Mouse (Mus musculus) heart, embryonic 12.5 days (tissue): ENCODE results near the gene Eng. TPM values are rescaled to one million over a fixed set of nuclear protein-coding genes. Genes with fewer than 3 reads are reported as not detected.

Experiments
- ATAC-seq: fragments of 200-750 bp; cut with Nextera tagmentation; 2 replicates; pipeline ENCODE4 v1.8.0; 2017; ENCODE audit warnings: moderate TSS enrichment, moderate library complexity; ENCODE audit not compliant: insufficient number of reproducible peaks, low FRiP score
- H3K27ac ChIP-seq: fragments of 300-500 bp; sonication (generic); 2 replicates; pipeline ENCODE4 v1.5.1; 2016; ENCODE audit warnings: mild to moderate bottlenecking, moderate library complexity; ENCODE audit not compliant: poor library complexity, severe bottlenecking
- H3K27me3 ChIP-seq: fragments of 300-500 bp; sonication (generic); replicated peaks from 2 replicates; pipeline ENCODE4 v1.6.1; 2016; ENCODE audit warnings: mild to moderate bottlenecking, moderate library complexity
- H3K36me3 ChIP-seq: fragments of 300-500 bp; sonication (generic); 2 replicates; pipeline ENCODE4 v1.6.1; 2016; ENCODE audit warnings: mild to moderate bottlenecking, moderate library complexity
- H3K4me1 ChIP-seq: fragments of 300-500 bp; sonication (generic); replicated peaks from 2 replicates; pipeline ENCODE4 v1.6.1; 2016; ENCODE audit warnings: mild to moderate bottlenecking
- H3K4me2 ChIP-seq: fragments of 300-500 bp; sonication (generic); 2 replicates; pipeline ENCODE4 v1.6.1; 2016; ENCODE audit warnings: mild to moderate bottlenecking, moderate library complexity
- H3K4me3 ChIP-seq: fragments of 300-500 bp; sonication (generic); 2 replicates; pipeline ENCODE4 v1.5.1; 2016; ENCODE audit warnings: mild to moderate bottlenecking
- H3K9ac ChIP-seq: fragments of 300-500 bp; sonication (generic); 2 replicates; pipeline ENCODE4 v1.6.1; 2016; ENCODE audit warnings: mild to moderate bottlenecking, moderate library complexity
- H3K9me3 ChIP-seq: fragments of 300-500 bp; sonication (generic); replicated peaks from 2 replicates; pipeline ENCODE4 v1.6.1; 2016; ENCODE audit warnings: mild to moderate bottlenecking, moderate library complexity
- WGBS: fragments of 180-500 bp; shearing (Covaris S2); methylation state at CpG from one replicate; pipeline ENCODE4 v1.1.7; 2016; 5-methylcytosine and 5-hydroxymethylcytosine counted together
- polyA plus RNA-seq: library from polyadenylated mRNA; unstranded; fragments of >200 nt; fragmentation: Nextera tagmentation; extraction: Ambion mirVana; gene quantifications from 2 replicates; pipeline ENCODE4 v1.2.1, GENCODE M21; 2016

The Eng gene
- polyA plus RNA-seq, 1 experiment from 2014 or later = 159 TPM

- H3K9me3 ChIP-seq = no peaks in the 10 kb centered on the region
- H3K9ac ChIP-seq = no peak overlapping the region
- peak overlapping the region; percentile 87; the same call in 1 of the 2 replicates for H3K27ac ChIP-seq
- H3K4me1 ChIP-seq = peaks cover 58% of the 10 kb centered on the region
- H3K27me3 ChIP-seq = no peaks in the 10 kb centered on the region
- H3K36me3 ChIP-seq = peaks cover 3% of the 10 kb centered on the region; the same call in 1 of the 2 replicates
- 65% methylated on average over 8 of the region's 8 CpGs for WGBS
- no peak overlapping the region for H3K4me2 ChIP-seq
- no peak for ATAC-seq
- H3K4me3 ChIP-seq = no peak overlapping the region
Observed at GRCm38 (mm10) chr2:32644799-32645475, 1.5 kb upstream of the Eng start.

GRCm38 (mm10) chr2:32645647-32646046, 748 bp upstream of the Eng start:
- Histone ChIP-seq H3K4me1 (peaks cover 59% of the 10 kb centered on the region), H3K36me3 (peaks cover 5% of the 10 kb centered on the region), H3K27ac (peak overlapping the region; percentile 87), H3K4me2 (no peak overlapping the region), H3K9ac (no peak overlapping the region), H3K4me3 (no peak overlapping the region), H3K27me3 (no peaks in the 10 kb centered on the region), H3K9me3 (no peaks in the 10 kb centered on the region)
- WGBS = 62% methylated on average over 3 of the region's 3 CpGs
- ATAC-seq = no peak

DNA sequence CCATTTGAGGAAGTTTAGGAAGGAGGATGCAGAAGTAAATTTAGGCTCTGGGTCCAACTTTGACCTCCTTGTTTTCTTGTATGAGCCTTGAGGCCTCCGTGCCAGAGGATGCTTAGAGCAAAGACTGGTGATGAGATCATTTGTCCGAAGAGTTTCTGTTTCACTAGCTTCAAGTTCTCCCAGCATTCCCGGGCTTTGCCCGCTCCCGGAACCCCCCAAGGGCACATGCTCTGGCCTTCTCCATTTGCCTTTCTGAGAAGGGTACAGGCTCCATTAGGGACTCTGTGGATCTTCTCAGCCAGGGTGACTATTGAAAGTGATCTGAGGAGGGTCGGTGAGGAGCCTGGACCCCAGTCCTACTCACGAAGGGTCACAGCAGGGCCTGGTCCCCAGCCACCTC, 971 bp downstream of the Eng start:
- Histone ChIP-seq H3K27ac (peak overlapping the region; percentile 87), H3K4me2 (peak overlapping the region; percentile 64), H3K4me3 (peak overlapping the region; percentile 54), H3K9ac (peak overlapping the region; percentile 77), H3K27me3 (no peaks in the 10 kb centered on the region), H3K36me3 (peaks cover 11% of the 10 kb centered on the region), H3K4me1 (peaks cover 60% of the 10 kb centered on the region), H3K9me3 (no peaks in the 10 kb centered on the region)
- WGBS = 70% methylated on average over 7 of the region's 7 CpGs
- no peak for ATAC-seq

DNA sequence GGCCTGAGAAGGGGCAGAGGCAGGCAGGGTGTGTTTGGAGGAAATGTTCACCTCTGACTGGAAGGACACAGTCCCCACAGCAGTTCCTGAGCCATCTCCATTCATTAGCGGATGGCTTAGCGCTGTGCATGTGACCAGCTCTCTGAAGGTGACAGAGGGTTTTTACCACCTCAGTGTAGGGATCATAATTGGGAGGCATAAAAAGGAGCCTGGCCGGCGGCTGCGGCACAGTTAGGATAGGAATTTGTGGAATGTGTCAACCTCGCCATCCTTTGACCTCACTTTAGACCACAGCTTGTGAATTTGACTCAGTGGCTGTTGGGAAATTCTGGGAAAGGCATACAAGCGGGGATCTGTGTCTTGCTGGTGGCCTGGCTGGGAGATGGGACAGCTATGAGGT, 7.4 kb downstream of the Eng start:
- Histone ChIP-seq H3K4me3 (peak overlapping the region; percentile 15; the same call in 1 of the 2 replicates), H3K36me3 (peaks cover 24% of the 10 kb centered on the region)
- 19% methylated on average over 7 of the region's 7 CpGs for WGBS

DNA sequence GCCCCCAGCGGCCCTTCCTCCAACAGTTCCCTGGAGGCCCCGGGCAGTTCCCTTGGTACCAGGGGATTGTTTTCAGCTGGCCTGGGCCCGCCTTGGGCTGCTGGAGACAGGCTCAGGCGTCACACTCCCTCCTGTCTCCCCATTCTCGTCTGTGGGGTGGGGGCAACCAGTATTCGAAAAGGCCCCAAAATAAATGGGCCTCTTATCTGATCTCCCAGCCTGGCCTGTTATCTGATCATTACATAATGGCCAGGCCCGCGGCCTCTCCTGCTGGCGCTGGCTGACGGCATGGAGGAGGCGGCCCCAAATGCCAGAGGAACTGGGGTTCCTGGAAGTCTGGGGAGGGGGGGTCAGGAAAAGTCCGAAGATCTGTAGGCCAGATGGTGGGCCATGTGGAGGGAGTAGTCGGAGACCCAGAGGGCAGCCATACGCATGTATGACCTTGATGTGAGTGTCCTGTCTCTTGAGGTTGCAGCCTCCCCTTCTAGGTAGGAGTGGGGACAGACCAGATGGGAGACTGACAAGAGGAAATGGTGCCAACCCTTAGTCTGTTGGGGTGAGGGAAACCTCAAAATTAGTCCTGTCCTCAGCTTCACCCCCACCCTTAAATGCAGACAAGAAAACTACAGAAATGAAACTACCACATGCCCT, 8.5 kb downstream of the Eng start:
- no peaks in the 10 kb centered on the region for H3K9me3 ChIP-seq
- H3K4me1 ChIP-seq = peaks cover 67% of the 10 kb centered on the region
- ATAC-seq = no peak; the same call in 1 of the 2 replicates
- peak overlapping the region; percentile 1; the same call in 1 of the 2 replicates for H3K4me3 ChIP-seq
- H3K27me3 ChIP-seq = no peaks in the 10 kb centered on the region
- 57% methylated on average over 14 of the region's 14 CpGs for WGBS
- H3K36me3 ChIP-seq = peaks cover 25% of the 10 kb centered on the region
- peak overlapping the region; percentile 48 for H3K4me2 ChIP-seq
- H3K9ac ChIP-seq = peak overlapping the region; percentile 27; the same call in 1 of the 2 replicates
- peak overlapping the region; percentile 77 for H3K27ac ChIP-seq

More for the DNA sequence above, 7.4 kb downstream of the Eng start:
- Histone ChIP-seq H3K4me1 (peaks cover 58% of the 10 kb centered on the region), H3K9ac (peak overlapping the region; percentile 33), H3K27ac (peak overlapping the region; percentile 77), H3K9me3 (no peaks in the 10 kb centered on the region), H3K27me3 (no peaks in the 10 kb centered on the region), H3K4me2 (peak overlapping the region; percentile 48)
- no peak for ATAC-seq

DNA sequence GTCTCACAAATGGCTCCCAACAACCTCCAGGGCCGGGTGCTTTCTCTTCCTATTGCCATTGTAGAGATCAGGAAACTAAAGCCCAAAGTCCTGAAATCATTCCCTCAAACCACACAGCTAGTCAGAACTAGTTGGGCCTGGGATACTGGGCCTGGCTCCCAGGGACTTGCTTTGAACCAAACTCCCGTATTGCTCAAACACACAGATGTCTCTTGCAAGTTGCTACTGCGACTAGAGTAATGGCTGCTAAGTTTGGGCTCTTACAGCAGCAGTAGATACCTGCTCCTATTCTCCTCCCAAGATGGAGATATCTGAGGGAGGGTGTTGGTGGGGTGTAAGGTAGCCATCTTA, 9.0 kb downstream of the Eng start:
- Histone ChIP-seq H3K4me1 (peaks cover 70% of the 10 kb centered on the region), H3K4me3 (no peak overlapping the region), H3K9ac (no peak overlapping the region; the same call in 1 of the 2 replicates), H3K27me3 (no peaks in the 10 kb centered on the region), H3K36me3 (peaks cover 25% of the 10 kb centered on the region), H3K9me3 (no peaks in the 10 kb centered on the region), H3K4me2 (peak overlapping the region; percentile 48; the same call in 1 of the 2 replicates), H3K27ac (peak overlapping the region; percentile 77)
- no peak for ATAC-seq
- WGBS = 70% methylated on average over 3 of the region's 3 CpGs

DNA sequence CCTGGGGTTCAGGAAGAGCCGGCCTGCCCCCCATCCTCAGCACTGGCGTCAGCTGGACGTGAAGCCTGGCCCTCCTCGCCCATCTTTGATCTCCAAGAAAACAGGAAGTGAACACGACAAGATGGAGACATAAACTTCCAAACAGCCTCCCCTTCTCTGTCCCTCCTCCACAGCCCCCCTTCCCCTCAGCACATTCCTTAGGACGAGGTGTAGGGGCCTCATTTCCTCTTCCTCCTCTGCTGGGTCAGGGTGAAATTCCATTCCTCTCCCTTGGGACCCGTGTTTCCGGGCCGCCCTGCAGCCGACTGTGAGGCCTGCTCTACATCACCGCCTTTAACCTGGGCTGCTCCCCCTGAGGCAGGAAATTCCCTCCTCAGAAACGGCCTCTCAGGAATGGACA, 9.4 kb downstream of the Eng start:
- Histone ChIP-seq H3K4me3 (no peak overlapping the region), H3K4me2 (peak overlapping the region; percentile 48; the same call in 1 of the 2 replicates), H3K9ac (no peak overlapping the region), H3K9me3 (no peaks in the 10 kb centered on the region), H3K27me3 (no peaks in the 10 kb centered on the region), H3K4me1 (peaks cover 68% of the 10 kb centered on the region), H3K27ac (peak overlapping the region; percentile 77), H3K36me3 (peaks cover 25% of the 10 kb centered on the region)
- 45% methylated on average over 12 of the region's 12 CpGs for WGBS
- ATAC-seq = peak; percentile 77

DNA sequence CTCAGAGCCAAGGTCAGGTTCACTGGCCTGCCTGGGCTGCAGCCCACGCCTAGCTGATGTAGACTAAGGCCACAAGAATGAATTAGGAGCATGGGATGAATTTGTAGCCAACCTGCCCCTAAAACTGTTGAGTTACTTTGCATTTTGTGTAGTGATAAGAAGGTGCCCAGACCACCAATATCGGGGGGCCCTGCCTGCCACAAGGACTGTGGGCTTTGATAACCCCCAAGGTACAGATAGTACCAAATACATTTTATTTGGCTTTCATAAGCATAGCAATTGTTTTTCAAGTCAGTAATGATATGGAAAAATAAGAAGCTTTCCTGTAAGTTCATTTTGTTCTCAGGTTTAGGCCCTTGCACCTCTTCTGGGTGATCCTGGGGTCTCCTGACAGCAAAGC, 12.5 kb downstream of the Eng start:
- Histone ChIP-seq H3K36me3 (peaks cover 20% of the 10 kb centered on the region), H3K9me3 (no peaks in the 10 kb centered on the region), H3K27me3 (no peaks in the 10 kb centered on the region), H3K4me3 (no peak overlapping the region), H3K4me1 (peaks cover 63% of the 10 kb centered on the region), H3K27ac (0 out of 2 replicates have a peak overlapping the region, but pooled peaks have one; percentile 7), H3K9ac (no peak overlapping the region), H3K4me2 (no peak overlapping the region)
- ATAC-seq = no peak
- 65% methylated on average over 2 of the region's 2 CpGs for WGBS

DNA sequence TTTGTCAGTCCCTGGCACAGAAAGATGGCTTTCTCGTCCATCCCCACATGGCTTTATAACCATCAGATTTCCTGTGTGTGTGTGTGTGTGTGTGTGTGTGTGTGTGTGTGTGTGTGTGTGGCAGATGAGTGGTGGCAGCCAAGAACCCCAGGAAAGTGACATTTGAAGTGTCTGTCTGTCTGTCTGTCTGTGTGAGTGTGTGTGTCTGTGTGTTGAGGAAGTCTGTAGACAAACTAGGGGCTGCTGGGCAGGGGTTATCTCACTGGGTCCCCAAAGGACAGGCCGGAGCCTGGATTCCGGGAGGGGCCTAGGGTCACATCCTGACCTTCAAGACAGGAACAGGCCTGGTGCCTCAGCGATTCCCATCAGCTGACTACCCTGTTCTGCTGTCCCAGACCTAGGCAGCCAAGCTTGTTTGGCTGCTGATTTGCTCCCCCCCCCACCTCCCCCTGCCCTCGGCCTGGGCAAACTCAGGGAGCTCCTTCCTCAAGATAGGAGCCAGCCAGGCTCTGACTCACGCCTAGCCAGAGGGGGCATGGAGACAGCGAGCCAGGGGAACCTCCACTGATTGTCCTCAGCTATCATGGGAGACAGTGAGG, 15.2 kb downstream of the Eng start:
- Histone ChIP-seq H3K4me2 (no peak overlapping the region), H3K4me1 (peaks cover 64% of the 10 kb centered on the region), H3K9ac (no peak overlapping the region), H3K36me3 (peaks cover 27% of the 10 kb centered on the region), H3K9me3 (no peaks in the 10 kb centered on the region), H3K4me3 (no peak overlapping the region), H3K27me3 (no peaks in the 10 kb centered on the region), H3K27ac (peak overlapping the region; percentile 85)
- WGBS = 14% methylated on average over 7 of the region's 7 CpGs
- peak; percentile 82 for ATAC-seq

- Histone ChIP-seq H3K4me2 (0 out of 2 replicates have a peak overlapping the region, but pooled peaks have one; percentile 1), H3K27me3 (no peaks in the 10 kb centered on the region), H3K4me1 (peaks cover 67% of the 10 kb centered on the region), H3K4me3 (no peak overlapping the region), H3K27ac (peak overlapping the region; percentile 85), H3K36me3 (peaks cover 27% of the 10 kb centered on the region), H3K9ac (no peak overlapping the region), H3K9me3 (no peaks in the 10 kb centered on the region)
- no peak for ATAC-seq
- 52% methylated on average over 5 of the region's 5 CpGs for WGBS
Observed at GRCm38 (mm10) chr2:32662291-32662690, 15.9 kb downstream of the Eng start.

DNA sequence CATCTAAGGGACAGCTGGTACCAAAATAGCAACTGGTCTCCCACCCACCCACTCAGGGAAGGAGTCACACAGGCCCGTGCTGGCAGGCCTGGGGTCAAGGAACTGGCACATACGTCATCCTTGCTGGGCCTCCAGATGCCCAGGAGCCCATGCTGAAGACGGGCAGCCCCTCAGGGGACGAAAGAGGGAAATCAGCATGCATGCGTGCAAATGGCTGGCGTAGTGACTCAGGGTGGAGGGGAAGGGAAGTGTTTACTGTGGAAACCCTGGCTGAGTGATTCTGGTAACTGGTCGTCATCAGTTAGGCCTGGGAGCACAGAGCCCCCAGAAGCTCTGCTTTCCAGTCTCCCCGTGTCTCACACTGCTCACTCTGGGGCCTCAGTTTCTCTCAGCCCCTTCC, 18.9 kb downstream of the Eng start:
- Histone ChIP-seq H3K4me2 (no peak overlapping the region), H3K4me3 (no peak overlapping the region), H3K4me1 (peaks cover 67% of the 10 kb centered on the region), H3K27ac (peak overlapping the region; percentile 75), H3K27me3 (no peaks in the 10 kb centered on the region), H3K36me3 (peaks cover 22% of the 10 kb centered on the region), H3K9ac (no peak overlapping the region), H3K9me3 (no peaks in the 10 kb centered on the region)
- WGBS = 48% methylated on average over 8 of the region's 8 CpGs
- ATAC-seq = no peak
